Mouse (Mus musculus) cortical plate, adult 2 months (tissue): ENCODE data around the gene Mnat1. TPM values are rescaled to one million over a fixed set of nuclear protein-coding genes. Genes with fewer than 3 reads are reported as not detected.
"Not testable (repeated sequence)": the region's sequence is repeated elsewhere in the genome, so short reads cannot be mapped to it uniquely, and the experiment has no call there.

Experiments
- H3K27ac ChIP-seq: fragments of 200-500 bp; 2 replicates; pipeline ENCODE4 v1.5.1; 2012; ENCODE audit warnings: low read length, control low read depth, inconsistent platforms; ENCODE audit not compliant: insufficient read depth
- H3K4me1 ChIP-seq: fragments of 200-500 bp; 2 replicates; pipeline ENCODE4 v1.6.1; 2011; ENCODE audit warnings: low read length; ENCODE audit not compliant: control insufficient read depth, insufficient read depth
- H3K4me3 ChIP-seq: fragments of 200-500 bp; 2 replicates; pipeline ENCODE4 v1.5.1; 2011; ENCODE audit warnings: mild to moderate bottlenecking, low read length, control low read depth; ENCODE audit not compliant: insufficient read depth
- CTCF ChIP-seq: fragments of 200-500 bp; IDR thresholded peaks from 2 replicates; pipeline ENCODE4 v1.5.1; 2011; ENCODE audit warnings: mild to moderate bottlenecking, control low read depth, low read length; ENCODE audit not compliant: insufficient read depth; ENCODE audit errors: extremely low read depth
- POLR2A ChIP-seq: fragments of 200-500 bp; IDR thresholded peaks from 2 replicates; pipeline ENCODE4 v1.6.1; 2011; ENCODE audit warnings: mild to moderate bottlenecking, low read length, control low read depth; ENCODE audit not compliant: insufficient read depth; ENCODE audit errors: extremely low read depth
- polyA plus RNA-seq: library from polyadenylated mRNA; depleted of rRNA; stranded (reverse); fragments of >200 nt; gene quantifications from 2 replicates; pipeline ENCODE4 v1.2.3, GENCODE M21; 2012; rRNA removed

Mnat1 gene
- polyA plus RNA-seq, result 15.3 and 16.9 TPM in 2 replicates

DNA sequence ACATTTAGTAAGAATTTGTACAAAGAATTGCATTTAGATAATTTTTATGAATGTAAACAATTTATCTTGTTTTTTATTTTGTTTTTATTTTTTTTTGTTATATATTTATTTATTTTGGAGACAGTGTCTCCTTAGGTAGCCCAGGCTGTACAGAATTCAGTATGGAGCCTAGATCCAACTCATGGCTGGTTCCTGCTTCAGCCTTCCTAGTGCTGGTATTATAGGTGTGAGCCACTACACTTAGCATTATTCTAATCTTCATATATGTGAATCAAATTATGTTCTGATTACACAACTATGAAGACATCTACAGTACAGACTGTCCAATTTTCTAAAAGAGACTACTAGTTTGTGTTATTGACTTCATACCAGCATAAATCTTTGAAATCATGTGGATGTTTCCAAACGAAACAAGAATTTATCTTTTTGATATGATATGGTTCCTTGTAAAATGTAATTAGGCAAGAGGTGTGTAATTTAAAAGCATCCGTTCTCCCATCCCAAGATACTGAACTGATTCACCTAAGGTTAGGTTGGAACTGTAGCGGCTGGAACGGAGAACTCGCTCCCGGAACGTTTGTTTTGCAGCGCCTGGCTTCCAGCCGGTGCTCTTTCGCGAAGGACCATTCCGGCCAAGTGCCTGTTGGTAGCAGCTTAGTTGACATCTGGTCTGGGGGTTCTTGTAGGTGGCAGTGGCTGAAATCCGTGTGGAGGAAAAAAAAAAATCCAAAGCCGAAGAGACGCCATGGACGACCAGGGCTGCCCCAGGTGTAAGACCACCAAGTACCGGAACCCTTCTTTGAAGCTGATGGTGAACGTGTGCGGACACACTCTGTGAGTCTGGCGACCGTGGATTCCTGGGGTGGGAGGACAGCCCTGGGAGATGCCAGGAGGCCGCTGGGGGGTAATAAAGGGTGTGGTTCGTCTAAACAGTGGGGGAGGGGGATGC lies at the start of gene Mnat1:
TSS of gene Mnat1 (plus strand) at position 625 of the 949 bp plus-strand sequence.
- Histone ChIP-seq H3K27ac (no peak within 1 kb of the TSS), H3K4me3 (peak within 1 kb of the TSS; percentile 68), H3K4me1 (no peaks in the 10 kb centered on the region; the same call in 1 of the 2 replicates)
- TF ChIP-seq CTCF (no peak), POLR2A (peak; percentile 66)

DNA sequence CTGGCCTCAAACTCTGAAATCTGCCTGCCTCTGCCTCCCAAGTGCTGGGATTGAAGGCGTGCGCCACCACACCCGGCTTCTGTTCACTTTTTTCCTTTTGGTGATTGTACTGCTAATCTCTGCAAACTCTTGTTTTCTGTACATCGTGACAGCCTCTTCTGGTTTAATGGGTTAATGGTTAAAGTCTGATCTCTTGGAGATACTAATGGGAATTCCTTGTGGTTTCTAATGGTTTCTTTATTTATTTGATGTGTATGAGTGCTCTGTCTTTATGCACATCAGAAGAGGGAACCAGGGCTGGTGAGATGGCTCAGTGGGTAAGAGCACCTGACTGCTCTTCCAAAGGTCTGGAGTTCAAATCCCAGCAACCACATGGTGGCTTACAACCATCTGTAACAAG lies 41.7 kb upstream of the Mnat1 start:
- not testable (repeated sequence) for H3K27ac ChIP-seq, H3K4me3 ChIP-seq, H3K4me1 ChIP-seq

DNA sequence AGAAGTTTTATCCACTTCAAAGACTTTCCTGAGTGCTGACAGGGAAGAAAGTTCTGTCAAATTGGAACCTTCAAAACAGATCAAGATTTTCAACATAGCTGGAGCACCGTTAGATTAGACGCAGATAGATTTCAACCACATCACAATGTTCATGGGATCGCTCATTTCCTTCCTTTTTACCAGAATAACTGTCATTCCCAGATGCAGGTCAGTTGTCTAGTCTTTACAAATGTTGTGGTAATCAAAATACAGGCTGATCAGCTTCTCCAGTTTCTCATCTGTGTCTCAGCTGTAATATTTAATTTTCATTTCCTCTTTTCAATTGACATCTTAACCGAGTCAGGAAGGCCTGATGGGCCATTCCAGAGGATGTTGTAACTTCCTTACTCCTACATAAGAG lies 39.7 kb upstream of the Mnat1 start:
- no peaks in the 10 kb centered on the region for H3K4me1 ChIP-seq
- H3K27ac ChIP-seq, result no peak overlapping the region
- no peak overlapping the region for H3K4me3 ChIP-seq
- TF ChIP-seq CTCF (no peak), POLR2A (no peak)

DNA sequence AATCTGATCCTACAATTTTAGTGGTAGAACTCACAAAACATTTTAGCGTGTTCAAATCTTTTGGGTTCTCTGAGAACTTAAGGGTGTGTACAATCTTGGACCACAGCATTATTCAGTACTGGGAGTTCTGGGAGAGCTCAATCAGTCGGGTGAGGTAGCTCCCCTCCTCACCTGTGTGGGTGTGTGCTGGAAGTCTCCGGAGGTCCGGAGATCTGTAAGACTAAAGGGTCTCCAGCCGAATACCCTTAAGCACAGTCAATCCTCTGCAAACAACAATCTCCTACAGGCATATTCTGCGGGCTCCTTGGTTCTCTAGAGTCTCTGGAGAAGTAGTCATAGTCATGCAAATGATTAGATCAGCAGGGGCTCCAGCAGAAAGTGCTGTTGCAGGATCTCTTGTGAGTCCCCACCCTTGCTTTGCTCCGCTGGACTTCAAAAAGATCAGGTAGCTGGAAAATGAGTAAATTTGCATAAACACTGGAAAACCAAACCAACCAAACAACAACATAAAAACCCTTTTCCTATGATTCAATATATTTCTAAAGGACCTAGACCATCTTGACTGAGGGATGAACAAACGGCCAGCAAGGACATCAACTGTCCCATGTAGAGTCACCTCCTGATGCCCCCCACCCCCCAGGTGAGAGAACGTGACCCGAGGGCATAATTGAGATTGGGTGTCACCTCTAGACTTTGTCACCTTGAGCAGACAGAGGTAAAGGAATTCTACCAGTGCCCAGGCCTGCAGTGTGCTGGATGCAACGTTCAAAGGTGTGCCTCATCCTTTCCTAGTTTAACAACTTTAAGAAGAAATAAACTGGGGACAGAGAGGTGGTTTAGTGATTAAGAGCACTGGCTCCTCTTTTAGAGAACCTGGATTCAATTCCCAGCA lies 37.5 kb upstream of the Mnat1 start:
- TF ChIP-seq CTCF (no peak), POLR2A (no peak)
- H3K27ac ChIP-seq, result no peak overlapping the region
- no peaks in the 10 kb centered on the region for H3K4me1 ChIP-seq
- H3K4me3 ChIP-seq, result no peak overlapping the region

DNA sequence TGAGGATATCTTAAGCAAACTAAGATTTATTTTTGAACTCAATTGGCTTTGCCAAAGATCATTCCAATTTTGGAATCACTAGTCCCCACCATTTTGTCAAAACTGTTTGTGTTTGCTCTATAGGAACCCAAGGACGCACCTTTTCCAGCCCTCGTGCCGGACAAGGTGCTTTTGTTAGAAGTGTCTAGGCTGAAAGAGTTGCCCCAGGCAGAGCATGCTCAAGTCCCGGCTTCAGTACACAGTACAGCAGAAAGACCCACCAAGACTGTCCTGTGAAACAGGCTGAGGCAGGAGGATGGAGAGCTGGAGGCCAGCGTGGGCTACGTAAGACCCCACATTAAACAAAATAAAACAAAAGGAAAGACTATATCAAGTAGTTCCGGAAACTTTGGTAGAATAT lies 36.4 kb upstream of the Mnat1 start:
- H3K27ac ChIP-seq, result no peak overlapping the region
- TF ChIP-seq CTCF (no peak), POLR2A (no peak)
- no peak overlapping the region for H3K4me3 ChIP-seq
- no peaks in the 10 kb centered on the region for H3K4me1 ChIP-seq

DNA sequence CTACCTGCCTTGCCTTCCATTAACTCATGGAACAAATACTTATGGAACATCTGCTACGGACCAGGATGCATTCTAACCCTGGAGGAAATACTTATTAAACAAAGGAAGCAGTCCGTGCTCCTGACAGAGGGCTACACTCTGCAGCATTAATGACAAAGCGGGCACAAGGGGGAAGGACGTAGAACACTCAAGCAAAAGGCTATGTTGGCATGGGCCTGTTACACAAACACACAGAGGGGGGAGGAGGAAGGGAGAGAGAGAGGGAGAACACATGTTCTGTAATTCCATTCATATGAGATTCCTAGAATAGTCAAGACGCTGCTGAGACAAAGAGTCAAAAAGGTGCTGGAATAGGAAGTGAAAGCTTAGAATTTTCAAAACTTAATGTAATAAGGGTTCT lies 35.0 kb upstream of the Mnat1 start:
- no peaks in the 10 kb centered on the region for H3K4me1 ChIP-seq
- no peak overlapping the region for H3K4me3 ChIP-seq
- TF ChIP-seq CTCF (no peak), POLR2A (no peak)
- no peak overlapping the region for H3K27ac ChIP-seq

DNA sequence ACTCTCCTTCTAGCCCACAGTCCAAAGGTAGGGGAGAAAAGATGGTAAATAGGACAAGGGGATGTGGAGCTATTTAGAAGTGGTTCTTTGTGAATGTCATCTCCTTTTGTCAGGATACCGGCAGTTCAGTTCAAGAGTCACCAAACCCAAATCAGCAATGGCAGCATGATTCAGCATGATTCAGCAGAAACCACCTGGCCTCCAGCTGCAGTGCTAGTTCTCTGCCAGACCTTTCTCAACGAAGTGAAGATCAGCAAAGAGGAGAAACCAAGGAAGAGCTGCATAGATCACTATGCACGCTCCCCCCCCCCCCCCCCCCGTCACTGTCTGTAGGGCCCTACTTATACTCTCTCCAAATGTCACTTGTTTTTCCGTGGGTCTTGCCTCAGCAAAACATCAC lies 34.6 kb upstream of the Mnat1 start:
- Histone ChIP-seq H3K27ac (no peak overlapping the region), H3K4me3 (no peak overlapping the region), H3K4me1 (no peaks in the 10 kb centered on the region)
- TF ChIP-seq CTCF, result no peak
- no peak for TF ChIP-seq POLR2A

DNA sequence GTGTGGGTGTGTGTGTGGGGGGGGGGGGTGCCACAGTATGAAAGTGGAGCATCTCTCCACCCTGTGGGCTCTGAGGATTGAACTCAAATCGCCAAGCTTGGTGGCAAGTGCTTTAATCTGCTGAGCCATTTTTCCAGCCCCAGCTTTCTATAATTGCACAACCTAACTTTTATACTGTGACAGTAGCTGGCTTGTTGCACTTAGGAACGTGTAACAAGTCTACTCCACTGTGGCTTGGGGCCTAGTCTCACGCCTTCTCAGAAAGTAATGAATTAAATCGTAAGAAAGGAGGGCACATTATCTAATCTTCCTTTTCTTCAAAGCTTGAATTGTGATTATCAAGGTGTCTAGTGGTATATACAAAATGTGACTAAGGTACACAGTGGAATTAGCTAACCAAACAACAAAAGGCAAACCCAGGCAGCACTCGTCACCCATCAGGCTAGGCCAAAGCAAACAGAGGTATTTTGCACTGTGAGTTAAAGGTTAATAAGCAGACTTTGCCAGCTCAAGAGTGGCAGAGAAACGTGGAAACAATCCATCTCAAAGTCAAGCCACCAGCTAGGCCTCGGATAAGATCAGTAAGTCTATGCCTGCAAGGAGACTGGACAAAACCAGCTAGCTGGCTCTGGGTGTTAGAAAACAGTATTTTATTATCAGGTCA lies 32.7 kb upstream of the Mnat1 start:
- TF ChIP-seq CTCF (no peak), POLR2A (no peak)
- H3K4me1 ChIP-seq, result no peaks in the 10 kb centered on the region
- H3K27ac ChIP-seq, result no peak overlapping the region
- H3K4me3 ChIP-seq, result no peak overlapping the region

DNA sequence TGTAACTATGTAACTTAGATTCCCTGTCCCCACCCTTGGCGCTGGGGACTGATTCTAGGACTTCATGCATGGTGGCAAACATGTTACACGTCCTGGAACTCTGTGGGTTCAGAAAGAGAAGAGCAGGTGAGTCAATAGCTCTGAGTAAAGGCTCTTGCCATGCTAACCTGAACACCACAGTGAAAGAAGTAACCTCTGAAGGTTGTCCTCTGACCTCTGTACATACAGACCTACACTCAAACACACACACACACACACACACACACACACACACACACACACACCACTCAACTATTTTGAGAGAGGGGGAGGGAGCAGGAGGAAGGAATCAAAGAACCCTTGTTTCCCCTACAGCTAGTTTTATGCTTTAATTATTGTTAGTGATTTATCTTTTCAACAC lies 29.3 kb upstream of the Mnat1 start:
- H3K4me3 ChIP-seq, result no peak overlapping the region
- H3K27ac ChIP-seq, result no peak overlapping the region
- H3K4me1 ChIP-seq, result no peaks in the 10 kb centered on the region
- TF ChIP-seq CTCF (no peak), POLR2A (no peak)

DNA sequence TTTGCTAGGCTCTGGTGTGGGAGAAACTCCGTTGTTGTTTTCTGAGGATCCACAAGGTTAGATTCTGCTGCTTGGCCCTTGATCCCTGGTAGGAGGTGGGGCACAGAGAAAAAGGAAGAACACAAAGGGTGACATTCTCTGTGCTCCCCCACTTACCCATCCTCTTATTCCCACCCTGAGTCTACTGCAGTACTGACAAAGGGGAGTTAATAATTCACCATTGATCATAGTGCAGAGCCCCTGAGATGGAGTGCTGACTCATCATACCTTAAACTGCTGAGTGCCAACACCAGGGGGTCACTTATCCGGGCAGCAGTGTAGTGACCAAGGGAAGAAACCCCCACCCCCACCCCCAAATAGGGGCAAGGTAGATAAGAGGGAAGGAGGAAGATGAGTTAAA lies 28.9 kb upstream of the Mnat1 start:
- H3K27ac ChIP-seq, result no peak overlapping the region
- H3K4me3 ChIP-seq, result no peak overlapping the region
- no peak for TF ChIP-seq POLR2A
- H3K4me1 ChIP-seq, result no peaks in the 10 kb centered on the region

DNA sequence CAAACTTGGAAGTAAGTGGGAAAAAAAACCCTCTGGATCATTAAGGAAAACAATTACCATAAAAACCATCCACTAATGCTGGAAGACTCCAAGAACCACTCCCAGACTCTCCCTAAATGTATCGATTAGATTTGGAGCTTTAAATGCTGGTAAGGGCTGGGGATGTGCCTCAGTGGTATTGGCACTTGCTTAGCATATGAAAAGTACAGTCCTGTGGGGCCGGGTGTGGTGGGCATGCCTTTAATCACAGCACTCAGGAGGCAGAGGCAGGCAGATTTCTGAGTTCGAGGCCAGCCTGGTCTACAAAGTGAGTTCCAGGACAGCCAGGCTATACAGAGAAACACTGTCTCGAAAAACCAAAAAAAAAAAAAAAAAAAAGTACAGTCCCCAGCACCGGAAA lies 27.3 kb upstream of the Mnat1 start:
- H3K4me1 ChIP-seq, H3K27ac ChIP-seq, H3K4me3 ChIP-seq: not testable (repeated sequence)
